Mouse (Mus musculus) neural tube, embryonic 11.5 days (tissue): ENCODE measurements around the gene Gm21977. TPM values are rescaled to one million over a fixed set of nuclear protein-coding genes. Genes with fewer than 3 reads are reported as not detected.
"Not testable (repeated sequence)": the region's sequence is repeated elsewhere in the genome, so short reads cannot be mapped to it uniquely, and the experiment has no call there.

Experiments used
- ATAC-seq: fragments of 200-750 bp; cut with Nextera tagmentation; 2 replicates; pipeline ENCODE4 v1.8.0; 2017; ENCODE audit warnings: moderate number of reproducible peaks, mild to moderate bottlenecking, moderate TSS enrichment, moderate library complexity; ENCODE audit not compliant: insufficient read depth, low FRiP score, low TSS enrichment
- DNase-seq: peaks from one replicate; pipeline ENCODE4 v3.0.0-alpha.2; 2015; ENCODE audit warnings: low spot score
- H3K27ac ChIP-seq: fragments of 300-500 bp; sonication (generic); 2 replicates; pipeline ENCODE4 v1.5.1; 2014; ENCODE audit warnings: low read depth, mild to moderate bottlenecking, low read length
- H3K27me3 ChIP-seq: fragments of 300-500 bp; sonication (generic); 2 replicates; pipeline ENCODE4 v1.6.1; 2014; ENCODE audit warnings: mild to moderate bottlenecking, low read length, mixed read lengths; ENCODE audit not compliant: control insufficient read depth, insufficient read depth
- H3K36me3 ChIP-seq: fragments of 300-500 bp; sonication (generic); 2 replicates; pipeline ENCODE4 v1.6.1; 2014; ENCODE audit warnings: mild to moderate bottlenecking, low read length, moderate library complexity, mixed read lengths; ENCODE audit not compliant: control insufficient read depth, insufficient read depth
- H3K4me1 ChIP-seq: fragments of 300-500 bp; sonication (generic); 2 replicates; pipeline ENCODE4 v1.6.1; 2014; ENCODE audit warnings: low read length, mixed read lengths; ENCODE audit not compliant: control insufficient read depth, insufficient read depth
- H3K4me2 ChIP-seq: fragments of 300-500 bp; sonication (generic); 2 replicates; pipeline ENCODE4 v1.6.1; 2014; ENCODE audit warnings: low read depth, mild to moderate bottlenecking, moderate library complexity
- H3K4me3 ChIP-seq: fragments of 300-500 bp; sonication (generic); 2 replicates; pipeline ENCODE4 v1.5.1; 2014; ENCODE audit warnings: low read depth, low read length
- H3K9ac ChIP-seq: fragments of 300-500 bp; sonication (generic); 2 replicates; pipeline ENCODE4 v1.6.1; 2014; ENCODE audit warnings: mild to moderate bottlenecking, low read length
- H3K9me3 ChIP-seq: fragments of 300-500 bp; sonication (generic); 2 replicates; pipeline ENCODE4 v1.6.1; 2016; ENCODE audit warnings: low read length; ENCODE audit not compliant: control insufficient read depth
- WGBS: fragments of 180-500 bp; shearing (Covaris S2); extraction: QIAGEN DNeasy Blood & Tissue Kit; methylation state at CpG from one replicate; pipeline ENCODE4 v1.1.7; 2014; 5-methylcytosine and 5-hydroxymethylcytosine counted together
- polyA plus RNA-seq: library from polyadenylated mRNA; unstranded; fragments of >200 nt; fragmentation: Nextera tagmentation; extraction: Ambion mirVana; gene quantifications from 2 replicates; pipeline ENCODE4 v1.2.1, GENCODE M21; 2014

The Gm21977 gene
- polyA plus RNA-seq: not detected in 2 replicates

GRCm38 (mm10) chr14:42853377-42853776 lies at the start of gene Gm21977:
Gene Gm21977 (minus strand): TSS chr14:42853477.
- DNase-seq, H3K27ac ChIP-seq, H3K9ac ChIP-seq, H3K36me3 ChIP-seq, H3K4me3 ChIP-seq, H3K27me3 ChIP-seq, H3K9me3 ChIP-seq, H3K4me2 ChIP-seq, ATAC-seq, H3K4me1 ChIP-seq: not testable (repeated sequence)
- WGBS: no CpG with 5 or more reads among the region's 3 CpGs

Other genes starting within 250 kb of the Gm21977 start
- not detected in 2 replicates for gene Gm3633, start 211.6 kb downstream of the Gm21977 start, polyA plus RNA-seq
- gene Gm10378, start 197.5 kb downstream of the Gm21977 start, polyA plus RNA-seq: not detected in 2 replicates
- not detected in 2 replicates for gene Gm3015, start 84.7 kb downstream of the Gm21977 start, polyA plus RNA-seq
- not detected in 2 replicates for gene Gm10377, start 55.5 kb downstream of the Gm21977 start, polyA plus RNA-seq
- not detected in 2 replicates for gene Gm8082, start 140.1 kb upstream of the Gm21977 start, polyA plus RNA-seq
- not detected in 2 replicates for gene Gm10376, start 162.2 kb upstream of the Gm21977 start, polyA plus RNA-seq
- gene Gm8094, start 223.2 kb upstream of the Gm21977 start, polyA plus RNA-seq: not detected in 2 replicates
- not detected in 2 replicates for gene Gm8104, start 247.1 kb upstream of the Gm21977 start, polyA plus RNA-seq